Mouse (Mus musculus) heart, adult 18-20 months (tissue): ENCODE data around the gene Limd1. TPM values are rescaled to one million over a fixed set of nuclear protein-coding genes. Genes with fewer than 3 reads are reported as not detected.

Experiments used
- total RNA-seq, 2 experiments: library from RNA; stranded (reverse); gene quantifications; 2 replicates each; pipeline ENCODE4 v1.2.3; 2021

Limd1 gene
- total RNA-seq, 2 experiments from 2014 or later: 32.8 to 37.1 TPM

Other genes starting within 250 kb of the Limd1 start
- gene Tmem158, start 217.9 kb upstream of the Limd1 start, total RNA-seq: 1 to 10 TPM; 4.5 to 6.5 TPM
- 10 to 100 TPM; 73.1 to 80.0 TPM for gene Lars2, start 111.8 kb upstream of the Limd1 start, total RNA-seq
- gene Sacm1l, start 51.1 kb downstream of the Limd1 start, total RNA-seq: 10 to 100 TPM; 35.2 to 35.4 TPM
- not detected for gene Slc6a20b, start 153.9 kb downstream of the Limd1 start, total RNA-seq
- gene Ccr9, start 199.7 kb downstream of the Limd1 start, total RNA-seq: under 1 TPM in 1 of 2 experiments, not detected in 1; 0.33 TPM
- not detected for gene Slc6a20a, start 200.2 kb downstream of the Limd1 start, total RNA-seq
- 10 to 100 TPM; 35.6 to 35.9 TPM for gene Lztfl1, start 239.0 kb downstream of the Limd1 start, total RNA-seq